Mouse (Mus musculus) cortical plate, adult 2 months (tissue): ENCODE results near the gene Rims3.

Experiments
- CTCF ChIP-seq: fragments of 200-500 bp; IDR thresholded peaks from 2 replicates; pipeline ENCODE4 v1.5.1; 2011; ENCODE audit warnings: mild to moderate bottlenecking, control low read depth, low read length; ENCODE audit not compliant: insufficient read depth; ENCODE audit errors: extremely low read depth
- POLR2A ChIP-seq: fragments of 200-500 bp; IDR thresholded peaks from 2 replicates; pipeline ENCODE4 v1.6.1; 2011; ENCODE audit warnings: mild to moderate bottlenecking, low read length, control low read depth; ENCODE audit not compliant: insufficient read depth; ENCODE audit errors: extremely low read depth

- TF ChIP-seq POLR2A (no peak), CTCF (no peak)
Measured at GRCm38 (mm10) chr4:120913861-120914260, 59.2 kb downstream of the Rims3 start.
